Mouse (Mus musculus) testis, adult 2 months (tissue): ENCODE measurements around the gene Vmp1.

Experiments used
- CTCF ChIP-seq: fragments of 200-500 bp; IDR thresholded peaks from 2 replicates; pipeline ENCODE4 v1.5.1; 2012; ENCODE audit warnings: low read depth, mild to moderate bottlenecking, inconsistent platforms, low read length, moderate library complexity; ENCODE audit not compliant: control insufficient read depth, insufficient read depth, insufficient replicate concordance
- POLR2A ChIP-seq: fragments of 200-500 bp; IDR thresholded peaks from 2 replicates; pipeline ENCODE4 v1.6.1; 2012; ENCODE audit warnings: low read depth, mild to moderate bottlenecking, inconsistent platforms, low read length, moderate library complexity; ENCODE audit not compliant: control insufficient read depth

DNA sequence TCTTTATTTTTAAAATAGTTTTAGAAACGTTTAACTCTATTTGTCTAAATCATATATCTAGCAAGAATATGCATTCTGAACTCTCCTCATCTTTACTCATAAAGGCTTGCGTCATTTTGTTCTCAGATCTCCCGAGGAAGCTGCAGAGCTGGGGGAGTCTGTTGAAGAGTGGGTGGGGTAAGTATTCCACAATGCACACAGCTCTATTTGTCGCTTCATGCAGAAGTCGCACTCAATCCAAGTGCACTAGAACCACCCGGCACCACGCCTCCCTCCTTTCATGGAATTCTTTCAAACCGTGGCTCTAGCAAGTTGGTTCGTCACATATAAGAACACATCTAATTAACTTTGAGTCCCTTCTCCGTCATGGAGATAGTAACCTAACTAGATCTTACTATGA is 93.1 kb downstream of the Vmp1 start:
- TF ChIP-seq POLR2A, result no peak
- TF ChIP-seq CTCF, result no peak
